Mouse (Mus musculus) embryonic facial prominence, embryonic 14.5 days (tissue): ENCODE results near the gene Endou. TPM values are rescaled to one million over a fixed set of nuclear protein-coding genes. Genes with fewer than 3 reads are reported as not detected.

Source experiments
- ATAC-seq: fragments of 200-750 bp; cut with Nextera tagmentation; 2 replicates; pipeline ENCODE4 v1.8.0; 2017; ENCODE audit warnings: low read depth, moderate number of reproducible peaks, moderate TSS enrichment
- DNase-seq: peaks from one replicate; pipeline ENCODE4 v3.0.0-alpha.2; 2015; ENCODE audit warnings: low spot score
- H3K27ac ChIP-seq: fragments of 300-500 bp; sonication (generic); replicated peaks from 2 replicates; pipeline ENCODE4 v1.5.1; 2014; ENCODE audit warnings: low read depth, mild to moderate bottlenecking, low read length, moderate library complexity
- H3K27me3 ChIP-seq: fragments of 300-500 bp; sonication (generic); replicated peaks from 2 replicates; pipeline ENCODE4 v1.6.1; 2014; ENCODE audit warnings: low read length; ENCODE audit not compliant: control insufficient read depth, insufficient read depth
- H3K36me3 ChIP-seq: fragments of 300-500 bp; sonication (generic); 2 replicates; pipeline ENCODE4 v1.6.1; 2014; ENCODE audit warnings: low read length, mixed read lengths; ENCODE audit not compliant: control insufficient read depth, insufficient read depth
- H3K4me1 ChIP-seq: fragments of 300-500 bp; sonication (generic); 2 replicates; pipeline ENCODE4 v1.6.1; 2014; ENCODE audit warnings: antibody characterized with exemption, low read length; ENCODE audit not compliant: control insufficient read depth, insufficient read depth
- H3K4me2 ChIP-seq: fragments of 300-500 bp; sonication (generic); 2 replicates; pipeline ENCODE4 v1.6.1; 2014; ENCODE audit warnings: low read depth, mild to moderate bottlenecking, low read length, moderate library complexity, mixed read lengths
- H3K4me3 ChIP-seq: fragments of 300-500 bp; sonication (generic); 2 replicates; pipeline ENCODE4 v1.5.1; 2014; ENCODE audit warnings: low read depth, mild to moderate bottlenecking, low read length
- H3K9ac ChIP-seq: fragments of 300-500 bp; sonication (generic); 2 replicates; pipeline ENCODE4 v1.6.1; 2014; ENCODE audit warnings: low read depth, mild to moderate bottlenecking, low read length, moderate library complexity, mixed read lengths
- H3K9me3 ChIP-seq: fragments of 300-500 bp; sonication (generic); 2 replicates; pipeline ENCODE4 v1.6.1; 2016; ENCODE audit warnings: low read length; ENCODE audit not compliant: control insufficient read depth
- WGBS: fragments of 180-500 bp; shearing (Covaris S2); extraction: QIAGEN DNeasy Blood & Tissue Kit; methylation state at CpG from one replicate; pipeline ENCODE4 v1.1.7; 2014; 5-methylcytosine and 5-hydroxymethylcytosine counted together
- polyA plus RNA-seq: library from polyadenylated mRNA; unstranded; fragments of >200 nt; fragmentation: Nextera tagmentation; extraction: Ambion mirVana; gene quantifications from 2 replicates; pipeline ENCODE4 v1.2.1, GENCODE M21; 2014

Gene Endou
- polyA plus RNA-seq, 1 experiment from 2014 or later, result 4.1 TPM

DNA sequence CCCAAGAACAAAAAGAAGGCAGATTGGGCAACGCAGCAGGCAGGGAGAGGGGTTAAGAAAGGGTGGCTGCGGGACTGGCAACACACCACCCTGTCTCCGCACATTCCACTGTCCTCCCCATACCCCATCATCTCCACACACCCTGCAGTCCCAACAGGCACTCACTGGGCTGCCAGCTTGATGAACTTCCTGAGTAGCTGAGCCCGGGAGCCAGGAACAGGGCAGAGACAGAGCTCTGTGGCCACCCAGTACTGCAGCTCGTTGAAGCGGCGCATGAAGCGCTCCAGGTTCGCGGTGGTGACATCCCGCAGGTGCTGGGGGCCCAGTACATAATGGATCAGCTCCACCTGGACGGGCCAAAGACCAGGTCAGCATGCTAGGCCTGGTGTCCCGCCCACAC is 18.7 kb upstream of the Endou start:
- Histone ChIP-seq H3K9me3 (no peaks in the 10 kb centered on the region), H3K27ac (peak overlapping the region; percentile 74; the same call in 1 of the 2 replicates), H3K36me3 (no peaks in the 10 kb centered on the region), H3K4me1 (peaks cover 27% of the 10 kb centered on the region), H3K27me3 (no peaks in the 10 kb centered on the region), H3K4me2 (no peak overlapping the region), H3K9ac (no peak overlapping the region), H3K4me3 (no peak overlapping the region)
- ATAC-seq (no peak), DNase-seq (no peak)
- 89% methylated on average over 12 of the region's 13 CpGs for WGBS

DNA sequence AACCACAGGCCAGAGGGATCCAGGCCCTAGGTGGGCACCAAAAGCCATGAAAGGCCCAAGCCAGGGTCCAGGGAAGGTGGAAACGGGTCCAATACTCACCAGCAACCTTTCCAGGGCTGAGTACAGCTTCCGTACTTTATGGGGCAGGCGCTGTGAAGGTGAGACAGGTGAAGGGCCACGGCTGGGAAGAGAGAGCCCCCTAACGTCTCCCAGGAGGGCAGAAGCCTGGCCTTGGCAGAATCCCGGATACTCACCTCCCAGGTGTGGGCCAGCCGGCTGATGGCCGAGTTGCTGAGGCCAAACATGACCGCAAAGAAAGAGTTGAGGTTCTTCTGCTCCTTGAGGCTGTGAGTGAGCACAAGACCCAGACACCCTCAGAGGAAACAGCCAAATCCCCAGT is 18.3 kb upstream of the Endou start:
- Histone ChIP-seq H3K4me3 (no peak overlapping the region), H3K27me3 (no peaks in the 10 kb centered on the region), H3K4me1 (peaks cover 23% of the 10 kb centered on the region), H3K9me3 (no peaks in the 10 kb centered on the region), H3K36me3 (no peaks in the 10 kb centered on the region), H3K4me2 (no peak overlapping the region), H3K27ac (no peak overlapping the region), H3K9ac (no peak overlapping the region)
- ATAC-seq (no peak), DNase-seq (no peak)
- WGBS, result 85% methylated on average over 9 of the region's 9 CpGs

DNA sequence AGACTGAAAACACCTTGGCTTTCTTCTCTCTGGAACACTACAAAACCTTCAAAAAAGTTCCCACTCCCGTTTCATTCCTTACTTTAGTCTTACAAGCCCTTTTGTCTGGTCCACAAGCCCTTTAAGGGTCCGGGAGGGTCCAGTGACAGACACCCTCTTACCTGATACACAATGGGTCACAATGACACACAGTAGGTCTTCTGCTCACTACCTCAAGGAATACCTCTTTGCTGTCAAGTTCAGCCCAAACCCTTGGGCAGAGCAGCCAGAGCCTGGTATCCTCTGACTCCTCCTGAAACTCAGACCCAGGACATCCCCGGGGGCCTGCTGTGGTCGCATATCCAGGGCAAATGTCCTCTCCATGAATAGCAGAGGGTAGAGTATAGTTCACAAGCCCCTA is 17.8 kb upstream of the Endou start:
- H3K4me2 ChIP-seq, result no peak overlapping the region
- H3K4me3 ChIP-seq, result no peak overlapping the region
- WGBS, result 87% methylated on average over 4 of the region's 4 CpGs
- DNase-seq (no peak), ATAC-seq (no peak)
- H3K27me3 ChIP-seq, result no peaks in the 10 kb centered on the region
- H3K4me1 ChIP-seq, result peaks cover 21% of the 10 kb centered on the region
- H3K9me3 ChIP-seq, result no peaks in the 10 kb centered on the region
- no peaks in the 10 kb centered on the region for H3K36me3 ChIP-seq
- no peak overlapping the region for H3K27ac ChIP-seq
- H3K9ac ChIP-seq, result no peak overlapping the region

DNA sequence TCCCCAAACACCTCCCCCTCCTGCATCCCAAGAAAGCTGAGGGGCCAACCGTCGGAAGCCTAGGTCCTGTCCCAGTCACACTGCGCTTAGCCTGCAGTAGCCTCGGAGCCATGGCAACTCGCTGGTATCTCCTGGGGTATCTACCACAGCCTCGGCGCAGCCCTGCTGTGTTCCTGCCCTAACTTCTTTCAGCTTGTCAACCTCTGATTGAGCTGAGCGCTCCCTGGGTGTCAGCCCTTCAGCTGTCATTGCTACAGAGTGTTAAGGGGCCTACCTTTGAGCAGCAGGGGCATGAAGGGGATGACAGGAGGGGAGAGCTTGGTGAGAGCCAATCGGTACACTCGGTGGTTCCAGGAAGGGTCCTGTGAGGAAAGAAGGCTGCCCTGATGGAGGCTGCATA is 17.2 kb upstream of the Endou start:
- H3K4me2 ChIP-seq, result no peak overlapping the region
- H3K27me3 ChIP-seq, result no peaks in the 10 kb centered on the region
- DNase-seq (no peak), ATAC-seq (no peak)
- H3K9ac ChIP-seq, result no peak overlapping the region
- no peak overlapping the region for H3K4me3 ChIP-seq
- no peaks in the 10 kb centered on the region for H3K9me3 ChIP-seq
- no peaks in the 10 kb centered on the region for H3K36me3 ChIP-seq
- 56% methylated on average over 10 of the region's 10 CpGs for WGBS
- H3K4me1 ChIP-seq, result peaks cover 21% of the 10 kb centered on the region
- no peak overlapping the region for H3K27ac ChIP-seq

DNA sequence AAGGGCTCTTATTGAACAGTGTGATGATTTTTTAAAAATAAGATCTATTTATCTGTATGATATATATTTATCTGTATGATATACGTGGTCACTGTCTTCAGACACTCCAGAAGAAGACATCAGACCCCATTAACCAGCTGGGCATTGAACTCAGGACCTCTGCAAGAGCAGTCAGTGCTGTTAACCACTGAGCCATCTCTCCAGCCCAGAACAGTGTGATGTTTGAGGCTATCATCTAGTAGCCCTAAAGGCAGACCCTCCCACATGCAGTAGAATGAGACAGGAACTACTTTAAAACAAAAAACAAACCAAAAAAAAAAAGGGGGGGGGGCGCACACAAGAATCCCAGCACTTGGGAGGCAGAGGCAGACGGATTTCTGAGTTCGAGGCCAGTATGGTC is 16.3 kb upstream of the Endou start:
- no peaks in the 10 kb centered on the region for H3K36me3 ChIP-seq
- H3K27ac ChIP-seq, result no peak overlapping the region
- ATAC-seq, result no peak
- H3K4me2 ChIP-seq, result no peak overlapping the region
- no peak for DNase-seq
- H3K9me3 ChIP-seq, result no peaks in the 10 kb centered on the region
- no peak overlapping the region for H3K4me3 ChIP-seq
- H3K4me1 ChIP-seq, result peaks cover 21% of the 10 kb centered on the region
- no peaks in the 10 kb centered on the region for H3K27me3 ChIP-seq
- no peak overlapping the region for H3K9ac ChIP-seq
- WGBS, result 75% methylated on average over 4 of the region's 4 CpGs

DNA sequence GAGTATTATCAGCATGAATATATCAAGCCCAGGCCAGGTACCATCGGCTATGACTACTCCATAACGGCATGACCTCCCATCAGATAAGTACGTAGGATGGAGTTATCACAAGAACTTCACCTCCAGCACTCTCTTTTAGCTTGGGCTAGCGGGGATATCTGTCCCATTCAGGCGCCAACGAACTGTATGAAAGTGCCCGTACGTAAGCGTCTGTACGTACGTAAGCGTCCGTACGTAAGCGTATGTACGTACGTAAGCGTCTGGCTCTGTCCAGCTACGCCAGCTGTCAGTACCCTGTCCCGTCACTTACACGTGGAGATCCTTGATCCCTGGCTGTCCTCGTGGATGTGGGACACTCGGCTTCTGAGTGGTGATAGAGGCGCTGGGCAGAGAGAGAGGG is 15.6 kb upstream of the Endou start:
- DNase-seq (no peak), ATAC-seq (no peak)
- Histone ChIP-seq H3K9me3 (no peaks in the 10 kb centered on the region), H3K4me3 (no peak overlapping the region), H3K4me2 (no peak overlapping the region), H3K27me3 (no peaks in the 10 kb centered on the region), H3K9ac (no peak overlapping the region), H3K27ac (no peak overlapping the region), H3K36me3 (no peaks in the 10 kb centered on the region), H3K4me1 (peaks cover 21% of the 10 kb centered on the region)
- 92% methylated on average over 23 of the region's 24 CpGs for WGBS

DNA sequence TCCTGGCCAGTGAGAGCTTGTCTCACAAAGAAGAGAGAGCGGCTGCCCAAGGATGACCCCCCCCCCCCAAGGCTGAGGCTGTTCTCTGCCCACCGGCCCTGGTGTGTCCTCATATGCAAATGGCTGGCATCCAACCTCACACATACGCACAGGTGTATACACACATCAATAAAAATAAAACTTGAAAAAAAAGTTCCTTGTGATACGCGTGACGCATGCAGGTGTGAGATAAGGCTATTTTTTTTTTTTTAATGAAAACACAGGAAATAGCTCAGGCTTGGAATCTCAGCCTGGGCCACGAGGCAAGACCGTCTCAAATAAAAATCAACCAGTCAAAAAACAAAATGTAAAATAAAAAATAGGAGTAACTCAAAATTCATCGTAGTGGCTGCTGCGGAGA is 15.1 kb upstream of the Endou start:
- no peak for DNase-seq
- no peak overlapping the region for H3K9ac ChIP-seq

DNA sequence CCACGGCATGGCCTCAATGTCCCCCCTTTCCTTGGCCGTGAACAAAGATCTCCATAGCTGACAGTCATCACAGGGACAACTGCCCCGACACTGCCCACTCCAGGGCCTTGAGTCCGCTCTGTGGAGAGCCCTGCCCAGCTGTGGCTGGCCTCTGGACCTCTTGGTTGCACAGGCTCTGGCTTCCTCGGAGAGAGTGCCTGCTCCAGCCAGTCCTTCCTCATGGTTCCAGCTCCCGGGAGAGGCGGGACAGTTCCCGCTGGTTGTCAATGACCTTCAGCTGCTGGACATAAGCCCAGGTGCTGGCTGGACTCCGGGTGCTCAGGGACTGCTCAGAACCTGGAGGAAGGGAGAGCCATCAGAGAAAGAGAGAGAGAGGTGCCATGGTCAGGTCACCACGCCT is 14.2 kb upstream of the Endou start:
- Histone ChIP-seq H3K27me3 (no peaks in the 10 kb centered on the region), H3K4me2 (no peak overlapping the region), H3K27ac (no peak overlapping the region), H3K9me3 (no peaks in the 10 kb centered on the region), H3K4me1 (peaks cover 12% of the 10 kb centered on the region), H3K36me3 (no peaks in the 10 kb centered on the region), H3K4me3 (no peak overlapping the region), H3K9ac (peak overlapping the region; percentile 22; the same call in 1 of the 2 replicates)
- WGBS, result 73% methylated on average over 7 of the region's 10 CpGs
- ATAC-seq (no peak), DNase-seq (no peak)

More for the DNA sequence above, 15.1 kb upstream of the Endou start:
- no peak for ATAC-seq
- 89% methylated on average over 10 of the region's 10 CpGs for WGBS
- no peaks in the 10 kb centered on the region for H3K36me3 ChIP-seq
- H3K4me3 ChIP-seq, result no peak overlapping the region
- peaks cover 21% of the 10 kb centered on the region for H3K4me1 ChIP-seq
- no peak overlapping the region for H3K4me2 ChIP-seq
- H3K9me3 ChIP-seq, result no peaks in the 10 kb centered on the region
- H3K27ac ChIP-seq, result no peak overlapping the region
- H3K27me3 ChIP-seq, result no peaks in the 10 kb centered on the region

DNA sequence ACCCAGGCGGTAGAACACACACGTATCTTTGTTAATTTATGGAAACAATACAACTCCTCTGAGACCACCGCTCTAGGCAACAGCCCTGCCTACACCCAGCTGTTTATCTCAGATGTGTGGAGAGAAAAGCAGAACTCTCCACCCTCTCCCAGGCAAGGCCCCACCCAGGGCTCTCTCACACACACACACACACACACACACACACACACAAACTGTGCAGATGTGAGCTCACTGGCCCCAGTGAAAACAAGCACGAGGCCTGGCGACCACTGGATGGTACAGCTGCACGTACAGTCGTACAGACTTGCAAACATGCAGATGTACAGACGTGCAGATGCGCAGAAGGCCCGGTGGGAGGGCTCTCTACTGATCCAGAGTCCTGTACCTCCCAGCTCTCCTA is 13.8 kb upstream of the Endou start:
- no peaks in the 10 kb centered on the region for H3K9me3 ChIP-seq
- no peaks in the 10 kb centered on the region for H3K36me3 ChIP-seq
- H3K27ac ChIP-seq, result no peak overlapping the region
- WGBS, result 50% methylated on average over 10 of the region's 10 CpGs
- no peak overlapping the region for H3K4me3 ChIP-seq
- H3K9ac ChIP-seq, result peak overlapping the region; percentile 22; the same call in 1 of the 2 replicates
- H3K27me3 ChIP-seq, result no peaks in the 10 kb centered on the region
- DNase-seq (peak; percentile 64), ATAC-seq (peak; percentile 67)
- H3K4me1 ChIP-seq, result peaks cover 8% of the 10 kb centered on the region
- H3K4me2 ChIP-seq, result no peak overlapping the region
